Mouse (Mus musculus): ENCODE results near the gene Crbn. TPM values are rescaled to one million over a fixed set of nuclear protein-coding genes. Genes with fewer than 3 reads are reported as not detected.

Gene Crbn
- total RNA-seq (2021): 10 to 100 TPM; 50.6 to 60.7 TPM
- long read RNA-seq, experiment 1, transcript Crbn-201 (11 exons, 2,072 nt): minor isoform, 6 of 49 reads
- long read RNA-seq, experiment 1, transcript Crbn-202 (11 exons, 2,084 nt): major isoform, 36 of 49 reads
- long read RNA-seq, experiment 1, partial matches to known transcripts: 1 of 49 reads
- long read RNA-seq, experiment 1, other reads (novel, unspliced or antisense): 4 of 49 reads
- long read RNA-seq, experiment 2, transcript Crbn-202 (11 exons, 2,084 nt): major isoform, 31 of 58 reads
- long read RNA-seq, experiment 2, transcript Crbn-201 (11 exons, 2,072 nt): minor isoform, 19 of 58 reads
- long read RNA-seq, experiment 2, partial matches to known transcripts: 1 of 58 reads
- long read RNA-seq, experiment 2, other reads (novel, unspliced or antisense): 7 of 58 reads

- Histone ChIP-seq H3K4me3 (peak within 1 kb of the TSS; percentile 80), H3K27ac (peak within 1 kb of the TSS; percentile 91)
- peak; percentile 94 for DNase-seq
- intact Hi-C loops (cut with DNase I): loop anchor here (5.0 kb wide), 2 partner anchors 32 to 1263 kb away; partner anchors contain the start of gene Trnt1
- TF ChIP-seq CTCF (IDR thresholded peaks at IDR 0.05): no peak; the same call in 1 of the 2 replicates
These were observed at the start of gene Crbn for GRCm38 (mm10) chr6:106799333-106800226. Gene Crbn, minus strand, starts transcription at chr6:106800077.

GRCm38 (mm10) chr6:106840181-106840580, 40.3 kb upstream of the Crbn start:
- intact Hi-C loops (cut with DNase I): no loop called here
- TF ChIP-seq CTCF (IDR thresholded peaks at IDR 0.05): no peak
- no peak for DNase-seq
- H3K27ac ChIP-seq: no peak overlapping the region
- no peak overlapping the region for H3K4me3 ChIP-seq

GRCm38 (mm10) chr6:106838053-106838452, 38.2 kb upstream of the Crbn start:
- intact Hi-C loops (cut with DNase I): no loop called here
- no peak for DNase-seq
- TF ChIP-seq CTCF (IDR thresholded peaks at IDR 0.05): no peak
- Histone ChIP-seq H3K4me3 (no peak overlapping the region), H3K27ac (no peak overlapping the region)

GRCm38 (mm10) chr6:106835316-106835715, 35.4 kb upstream of the Crbn start:
- H3K4me3 ChIP-seq: no peak overlapping the region
- H3K27ac ChIP-seq: no peak overlapping the region
- TF ChIP-seq CTCF (IDR thresholded peaks at IDR 0.05): no peak
- no peak for DNase-seq
- intact Hi-C loops (cut with DNase I): no loop called here

- no peak for DNase-seq
- H3K4me3 ChIP-seq: no peak overlapping the region
- peak; percentile 20; the same call in 1 of the 2 replicates for TF ChIP-seq CTCF (IDR thresholded peaks at IDR 0.05)
- H3K27ac ChIP-seq: no peak overlapping the region
- intact Hi-C loops (cut with DNase I): no loop called here
These were observed 22.5 kb upstream of the Crbn start for GRCm38 (mm10) chr6:106822329-106822728.

GRCm38 (mm10) chr6:106820566-106820965, 20.7 kb upstream of the Crbn start:
- no peak for DNase-seq
- Histone ChIP-seq H3K4me3 (no peak overlapping the region), H3K27ac (no peak overlapping the region)
- intact Hi-C loops (cut with DNase I): no loop called here
- no peak for TF ChIP-seq CTCF (IDR thresholded peaks at IDR 0.05)

- intact Hi-C loops (cut with DNase I): no loop called here
- no peak overlapping the region for H3K4me3 ChIP-seq
- no peak overlapping the region for H3K27ac ChIP-seq
- no peak for DNase-seq
- no peak for TF ChIP-seq CTCF (IDR thresholded peaks at IDR 0.05)
These were observed 20.0 kb upstream of the Crbn start for GRCm38 (mm10) chr6:106819906-106820305.

- Histone ChIP-seq H3K27ac (no peak overlapping the region), H3K4me3 (no peak overlapping the region)
- TF ChIP-seq CTCF (IDR thresholded peaks at IDR 0.05): no peak
- intact Hi-C loops (cut with DNase I): no loop called here
- DNase-seq: no peak
These were observed 19.4 kb upstream of the Crbn start for GRCm38 (mm10) chr6:106819246-106819645.

GRCm38 (mm10) chr6:106810686-106811085, 10.8 kb upstream of the Crbn start:
- no peak for TF ChIP-seq CTCF (IDR thresholded peaks at IDR 0.05)
- H3K27ac ChIP-seq: no peak overlapping the region
- intact Hi-C loops (cut with DNase I): no loop called here
- DNase-seq: no peak
- no peak overlapping the region for H3K4me3 ChIP-seq

- intact Hi-C loops (cut with DNase I): no loop called here
- no peak for TF ChIP-seq CTCF (IDR thresholded peaks at IDR 0.05)
- Histone ChIP-seq H3K4me3 (no peak overlapping the region), H3K27ac (no peak overlapping the region)
- DNase-seq: no peak
These were observed 9.3 kb upstream of the Crbn start for GRCm38 (mm10) chr6:106809161-106809560.

- intact Hi-C loops (cut with DNase I): loop anchor here (5.0 kb wide), 2 partner anchors 38 to 1257 kb away; partner anchors contain the start of gene Trnt1
- TF ChIP-seq CTCF (IDR thresholded peaks at IDR 0.05): peak; percentile 58
- DNase-seq: peak; percentile 15
- H3K4me3 ChIP-seq: no peak overlapping the region
- H3K27ac ChIP-seq: no peak overlapping the region
These were observed 5.0 kb upstream of the Crbn start for GRCm38 (mm10) chr6:106804904-106805303.

- Histone ChIP-seq H3K27ac (no peak overlapping the region), H3K4me3 (peak overlapping the region; percentile 80)
- intact Hi-C loops (cut with DNase I): loop anchor here (5.0 kb wide), 2 partner anchors 33 to 1262 kb away; partner anchors contain the start of gene Trnt1
- DNase-seq: no peak
- TF ChIP-seq CTCF (IDR thresholded peaks at IDR 0.05): no peak
These were observed 315 bp upstream of the Crbn start for GRCm38 (mm10) chr6:106800227-106800557.
